Mouse (Mus musculus): Measurements from ENCODE around the gene Orm2. TPM values are rescaled to one million over a fixed set of nuclear protein-coding genes. Genes with fewer than 3 reads are reported as not detected.

Orm2 gene
- polyA plus RNA-seq, 1 experiment from 2014 or later = not detected

GRCm38 (mm10) chr4:63383474-63383873, 21.2 kb downstream of the Orm2 start:
- no peak overlapping the region for H3K27ac ChIP-seq
- H3K9ac ChIP-seq = no peak overlapping the region
- ATAC-seq (ENCODE audit: low FRiP score, low read depth) = no peak
- peaks cover 47% of the 10 kb centered on the region for H3K36me3 ChIP-seq
- peaks cover 6% of the 10 kb centered on the region; the same call in 1 of the 2 replicates for H3K4me1 ChIP-seq
- H3K27me3 ChIP-seq (replicated peaks) = no peaks in the 10 kb centered on the region
- H3K4me3 ChIP-seq = no peak overlapping the region
- no peaks in the 10 kb centered on the region for H3K9me3 ChIP-seq
- H3K4me2 ChIP-seq (replicated peaks) = no peak overlapping the region
- 77% methylated on average over 12 of the region's 12 CpGs for WGBS

- Histone ChIP-seq H3K9ac (no peak overlapping the region), H3K27ac (no peak overlapping the region), H3K9me3 (no peaks in the 10 kb centered on the region), H3K4me1 (peaks cover 14% of the 10 kb centered on the region), H3K27me3 (replicated peaks) (no peaks in the 10 kb centered on the region), H3K36me3 (peaks cover 40% of the 10 kb centered on the region), H3K4me2 (replicated peaks) (no peak overlapping the region), H3K4me3 (no peak overlapping the region)
- no peak for ATAC-seq (ENCODE audit: low FRiP score, low read depth)
- WGBS = 90% methylated on average over 4 of the region's 4 CpGs
Observed at GRCm38 (mm10) chr4:63384262-63384661, 22.0 kb downstream of the Orm2 start.

- H3K4me2 ChIP-seq (replicated peaks) = no peak overlapping the region
- WGBS = 89% methylated on average over 3 of the region's 3 CpGs
Observed at GRCm38 (mm10) chr4:63385253-63385652, 23.0 kb downstream of the Orm2 start.

GRCm38 (mm10) chr4:63385784-63386183, 23.5 kb downstream of the Orm2 start:
- Histone ChIP-seq H3K36me3 (peaks cover 28% of the 10 kb centered on the region), H3K4me2 (replicated peaks) (no peak overlapping the region), H3K27ac (no peak overlapping the region), H3K27me3 (replicated peaks) (no peaks in the 10 kb centered on the region), H3K9me3 (no peaks in the 10 kb centered on the region), H3K9ac (no peak overlapping the region), H3K4me1 (peaks cover 25% of the 10 kb centered on the region), H3K4me3 (no peak overlapping the region)
- ATAC-seq (ENCODE audit: low FRiP score, low read depth) = no peak
- WGBS = 86% methylated on average over 11 of the region's 11 CpGs

More at GRCm38 (mm10) chr4:63385253-63385652, 23.0 kb downstream of the Orm2 start:
- Histone ChIP-seq H3K27ac (no peak overlapping the region), H3K4me1 (peaks cover 24% of the 10 kb centered on the region), H3K9me3 (no peaks in the 10 kb centered on the region), H3K9ac (no peak overlapping the region), H3K36me3 (peaks cover 30% of the 10 kb centered on the region), H3K4me3 (no peak overlapping the region), H3K27me3 (replicated peaks) (no peaks in the 10 kb centered on the region)
- no peak for ATAC-seq (ENCODE audit: low FRiP score, low read depth)

GRCm38 (mm10) chr4:63388029-63388428, 25.8 kb downstream of the Orm2 start:
- Histone ChIP-seq H3K4me1 (peaks cover 25% of the 10 kb centered on the region), H3K36me3 (peaks cover 13% of the 10 kb centered on the region), H3K4me3 (no peak overlapping the region), H3K27ac (no peak overlapping the region), H3K4me2 (replicated peaks) (no peak overlapping the region), H3K9ac (no peak overlapping the region), H3K27me3 (replicated peaks) (no peaks in the 10 kb centered on the region), H3K9me3 (no peaks in the 10 kb centered on the region)
- ATAC-seq (ENCODE audit: low FRiP score, low read depth) = no peak
- 72% methylated on average over 6 of the region's 6 CpGs for WGBS

GRCm38 (mm10) chr4:63389121-63389886, 27.1 kb downstream of the Orm2 start:
- Histone ChIP-seq H3K4me3 (no peak overlapping the region), H3K27me3 (replicated peaks) (no peaks in the 10 kb centered on the region), H3K36me3 (peaks cover 10% of the 10 kb centered on the region), H3K4me2 (replicated peaks) (no peak overlapping the region; the same call in 1 of the 2 replicates), H3K4me1 (peaks cover 25% of the 10 kb centered on the region), H3K27ac (no peak overlapping the region; the same call in 1 of the 2 replicates), H3K9me3 (no peaks in the 10 kb centered on the region), H3K9ac (0 out of 2 replicates have a peak overlapping the region, but pooled peaks have one; percentile 3)
- peak; percentile 77 for ATAC-seq (ENCODE audit: low FRiP score, low read depth)
- 24% methylated on average over 8 of the region's 8 CpGs for WGBS

- no peaks in the 10 kb centered on the region for H3K27me3 ChIP-seq (replicated peaks)
- 49% methylated on average over 11 of the region's 11 CpGs for WGBS
- ATAC-seq (ENCODE audit: low FRiP score, low read depth) = peak; percentile 76
- H3K9me3 ChIP-seq = no peaks in the 10 kb centered on the region
- peaks cover 17% of the 10 kb centered on the region for H3K36me3 ChIP-seq
- 0 out of 2 replicates have a peak overlapping the region, but pooled peaks have one; percentile 32 for H3K27ac ChIP-seq
- H3K4me2 ChIP-seq (replicated peaks) = no peak overlapping the region; the same call in 1 of the 2 replicates
- peaks cover 25% of the 10 kb centered on the region for H3K4me1 ChIP-seq
- no peak overlapping the region for H3K4me3 ChIP-seq
- H3K9ac ChIP-seq = no peak overlapping the region
Observed at GRCm38 (mm10) chr4:63389887-63390528, 27.8 kb downstream of the Orm2 start.

GRCm38 (mm10) chr4:63391322-63391721, 29.1 kb downstream of the Orm2 start:
- Histone ChIP-seq H3K36me3 (peaks cover 17% of the 10 kb centered on the region), H3K4me1 (peaks cover 25% of the 10 kb centered on the region), H3K4me2 (replicated peaks) (no peak overlapping the region), H3K4me3 (no peak overlapping the region), H3K9ac (no peak overlapping the region), H3K9me3 (no peaks in the 10 kb centered on the region), H3K27me3 (replicated peaks) (no peaks in the 10 kb centered on the region), H3K27ac (no peak overlapping the region)
- no peak for ATAC-seq (ENCODE audit: low FRiP score, low read depth)
- WGBS = 91% methylated on average over 6 of the region's 6 CpGs

- Histone ChIP-seq H3K4me3 (no peak overlapping the region), H3K4me2 (replicated peaks) (no peak overlapping the region), H3K27me3 (replicated peaks) (no peaks in the 10 kb centered on the region), H3K36me3 (peaks cover 19% of the 10 kb centered on the region), H3K9me3 (no peaks in the 10 kb centered on the region), H3K27ac (no peak overlapping the region), H3K9ac (no peak overlapping the region), H3K4me1 (peaks cover 11% of the 10 kb centered on the region)
- WGBS = 89% methylated on average over 10 of the region's 10 CpGs
- no peak for ATAC-seq (ENCODE audit: low FRiP score, low read depth)
Observed at GRCm38 (mm10) chr4:63397981-63398537, 35.8 kb downstream of the Orm2 start.

GRCm38 (mm10) chr4:63398854-63399609, 36.8 kb downstream of the Orm2 start:
- Histone ChIP-seq H3K9ac (no peak overlapping the region), H3K36me3 (peaks cover 19% of the 10 kb centered on the region), H3K27ac (no peak overlapping the region), H3K4me2 (replicated peaks) (no peak overlapping the region), H3K27me3 (replicated peaks) (no peaks in the 10 kb centered on the region), H3K4me3 (no peak overlapping the region), H3K9me3 (no peaks in the 10 kb centered on the region), H3K4me1 (peaks cover 20% of the 10 kb centered on the region)
- ATAC-seq (ENCODE audit: low FRiP score, low read depth) = no peak
- 74% methylated on average over 11 of the region's 11 CpGs for WGBS

- ATAC-seq (ENCODE audit: low FRiP score, low read depth) = no peak
- no peak overlapping the region for H3K27ac ChIP-seq
Observed at GRCm38 (mm10) chr4:63399691-63400270, 37.5 kb downstream of the Orm2 start.

More at GRCm38 (mm10) chr4:63399691-63400270, 37.5 kb downstream of the Orm2 start:
- no peaks in the 10 kb centered on the region for H3K27me3 ChIP-seq (replicated peaks)
- no peak overlapping the region for H3K4me2 ChIP-seq (replicated peaks)
- no peaks in the 10 kb centered on the region for H3K9me3 ChIP-seq
- H3K9ac ChIP-seq = no peak overlapping the region
- no peak overlapping the region for H3K4me3 ChIP-seq
- 62% methylated on average over 8 of the region's 8 CpGs for WGBS
- peaks cover 27% of the 10 kb centered on the region for H3K4me1 ChIP-seq
- H3K36me3 ChIP-seq = peaks cover 13% of the 10 kb centered on the region
